Mouse (Mus musculus) forebrain, embryonic 11.5 days (tissue): ENCODE data around the gene Med19. TPM values are rescaled to one million over a fixed set of nuclear protein-coding genes. Genes with fewer than 3 reads are reported as not detected.
"Not testable (repeated sequence)": the region's sequence is repeated elsewhere in the genome, so short reads cannot be mapped to it uniquely, and the experiment has no call there.

Source experiments
- ATAC-seq: fragments of 200-750 bp; cut with Nextera tagmentation; replicated peaks from 2 replicates; pipeline ENCODE4 v1.8.0; 2017; ENCODE audit warnings: moderate TSS enrichment; ENCODE audit not compliant: low FRiP score
- DNase-seq: peaks from one replicate; pipeline ENCODE4 v3.0.0-alpha.2; 2017; ENCODE audit warnings: low spot score
- H3K27ac ChIP-seq: fragments of 300-500 bp; sonication (generic); 2 replicates; pipeline ENCODE4 v1.5.1; 2014; ENCODE audit warnings: low read depth, low read length
- H3K27me3 ChIP-seq: fragments of 300-500 bp; sonication (generic); 2 replicates; pipeline ENCODE4 v1.6.1; 2014; ENCODE audit warnings: mild to moderate bottlenecking, low read length, mixed read lengths; ENCODE audit not compliant: control insufficient read depth, insufficient read depth
- H3K36me3 ChIP-seq: fragments of 300-500 bp; sonication (generic); 2 replicates; pipeline ENCODE4 v1.6.1; 2014; ENCODE audit warnings: mild to moderate bottlenecking, low read length, moderate library complexity, mixed read lengths; ENCODE audit not compliant: control insufficient read depth, insufficient read depth
- H3K4me1 ChIP-seq: fragments of 300-500 bp; sonication (generic); replicated peaks from 2 replicates; pipeline ENCODE4 v1.6.1; 2014; ENCODE audit warnings: low read length, mixed read lengths; ENCODE audit not compliant: control insufficient read depth, insufficient read depth
- H3K4me2 ChIP-seq: fragments of 300-500 bp; sonication (generic); 2 replicates; pipeline ENCODE4 v1.6.1; 2014; ENCODE audit warnings: low read depth, mild to moderate bottlenecking, low read length, moderate library complexity, mixed read lengths; ENCODE audit not compliant: severe bottlenecking
- H3K4me3 ChIP-seq: fragments of 300-500 bp; sonication (generic); 2 replicates; pipeline ENCODE4 v1.5.1; 2014; ENCODE audit warnings: low read depth, low read length
- H3K9ac ChIP-seq: fragments of 300-500 bp; sonication (generic); 2 replicates; pipeline ENCODE4 v1.6.1; 2014; ENCODE audit warnings: low read length
- H3K9me3 ChIP-seq: fragments of 300-500 bp; sonication (generic); 2 replicates; pipeline ENCODE4 v1.6.1; 2016; ENCODE audit warnings: low read length, mixed read lengths; ENCODE audit not compliant: control insufficient read depth
- WGBS: fragments of 180-500 bp; shearing (Covaris S2); extraction: QIAGEN DNeasy Blood & Tissue Kit; methylation state at CpG from one replicate; pipeline ENCODE4 v1.1.7; 2014; 5-methylcytosine and 5-hydroxymethylcytosine counted together
- polyA plus RNA-seq: library from polyadenylated mRNA; unstranded; fragments of >200 nt; fragmentation: Nextera tagmentation; extraction: Ambion mirVana; gene quantifications from 2 replicates; pipeline ENCODE4 v1.2.1, GENCODE M21; 2014

Med19 gene
- polyA plus RNA-seq, 1 experiment from 2014 or later: 68.3 TPM

DNA sequence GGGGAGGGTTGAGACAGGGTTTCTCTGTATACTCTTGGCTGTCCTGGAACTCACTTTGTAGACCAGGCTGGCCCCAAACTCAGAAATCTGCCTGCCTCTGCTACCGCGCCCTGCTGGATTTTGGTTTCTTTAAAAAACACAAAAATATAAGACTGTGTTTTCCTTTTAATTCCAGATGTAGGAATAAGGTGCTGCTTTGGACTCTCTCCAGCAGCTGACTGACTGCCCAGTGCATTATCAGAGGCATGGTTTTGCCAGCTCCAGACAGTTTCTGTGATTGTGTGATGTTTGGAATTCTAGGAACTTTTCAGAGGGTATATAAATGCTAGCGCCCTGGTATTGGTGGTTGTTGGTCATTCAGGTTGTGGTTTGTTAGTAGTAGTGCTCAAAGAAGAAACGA lies 39.2 kb downstream of the Med19 start:
- ATAC-seq: no peak
- H3K9me3 ChIP-seq: no peaks in the 10 kb centered on the region
- no peak overlapping the region for H3K4me3 ChIP-seq
- H3K9ac ChIP-seq: no peak overlapping the region
- no peak for DNase-seq
- H3K36me3 ChIP-seq: no peaks in the 10 kb centered on the region
- H3K27ac ChIP-seq: no peak overlapping the region
- H3K4me1 ChIP-seq: 0 out of 2 replicates have a peak, but pooled peaks cover 2% of the 10 kb centered on the region
- H3K27me3 ChIP-seq: no peaks in the 10 kb centered on the region
- H3K4me2 ChIP-seq: no peak overlapping the region
- 90% methylated on average over 4 of the region's 4 CpGs for WGBS

DNA sequence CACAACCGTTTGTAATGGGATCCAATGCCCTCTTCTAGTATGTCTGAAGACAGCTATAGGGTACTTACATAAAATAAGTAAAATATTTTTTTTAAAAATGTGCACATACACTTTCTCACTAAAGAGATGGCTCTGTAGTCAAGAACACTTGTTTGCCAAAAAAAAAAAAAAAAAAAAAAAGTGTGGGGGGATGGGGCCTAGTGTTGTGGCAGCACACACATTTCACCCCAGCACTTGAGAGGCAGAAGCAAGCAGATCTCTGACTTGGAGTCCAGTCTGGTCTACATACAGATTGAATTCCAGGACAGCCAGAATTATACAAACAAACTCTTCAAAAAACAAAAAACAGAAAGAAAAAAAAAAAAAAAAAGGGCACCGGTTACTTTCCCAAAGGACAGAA lies 42.5 kb downstream of the Med19 start:
- no peak for DNase-seq
- ATAC-seq: no peak
- Histone ChIP-seq H3K27me3 (no peaks in the 10 kb centered on the region), H3K9ac (no peak overlapping the region), H3K36me3 (peaks cover 7% of the 10 kb centered on the region; the same call in 1 of the 2 replicates), H3K4me2 (no peak overlapping the region), H3K9me3 (no peaks in the 10 kb centered on the region), H3K4me1 (no peaks in the 10 kb centered on the region), H3K27ac (no peak overlapping the region), H3K4me3 (no peak overlapping the region)
- 93% methylated on average over 2 of the region's 2 CpGs for WGBS

DNA sequence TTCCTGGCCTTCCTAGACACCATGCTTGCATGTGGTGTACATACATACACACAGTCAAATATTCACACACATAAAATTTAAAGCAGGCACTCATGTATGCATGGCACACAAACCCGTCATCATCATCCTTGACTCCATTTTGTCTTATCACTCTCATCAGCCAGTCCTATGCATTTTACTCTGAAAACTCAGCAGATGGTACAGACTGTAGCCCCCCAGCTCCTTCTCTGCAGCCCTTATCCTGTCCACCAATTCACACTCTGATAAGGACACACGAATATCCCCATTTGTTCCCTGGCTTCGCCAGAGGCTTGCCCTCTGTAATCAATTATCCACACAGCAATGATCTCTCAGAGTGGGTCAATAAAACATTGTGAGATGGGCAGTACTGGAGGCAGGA lies 43.0 kb downstream of the Med19 start:
- DNase-seq (no peak), ATAC-seq (no peak)
- Histone ChIP-seq H3K4me3 (no peak overlapping the region), H3K36me3 (peaks cover 7% of the 10 kb centered on the region; the same call in 1 of the 2 replicates), H3K27ac (no peak overlapping the region), H3K4me2 (no peak overlapping the region), H3K9ac (no peak overlapping the region), H3K4me1 (no peaks in the 10 kb centered on the region; the same call in 1 of the 2 replicates), H3K27me3 (no peaks in the 10 kb centered on the region), H3K9me3 (no peaks in the 10 kb centered on the region)
- 82% methylated on average over 3 of the region's 3 CpGs for WGBS

DNA sequence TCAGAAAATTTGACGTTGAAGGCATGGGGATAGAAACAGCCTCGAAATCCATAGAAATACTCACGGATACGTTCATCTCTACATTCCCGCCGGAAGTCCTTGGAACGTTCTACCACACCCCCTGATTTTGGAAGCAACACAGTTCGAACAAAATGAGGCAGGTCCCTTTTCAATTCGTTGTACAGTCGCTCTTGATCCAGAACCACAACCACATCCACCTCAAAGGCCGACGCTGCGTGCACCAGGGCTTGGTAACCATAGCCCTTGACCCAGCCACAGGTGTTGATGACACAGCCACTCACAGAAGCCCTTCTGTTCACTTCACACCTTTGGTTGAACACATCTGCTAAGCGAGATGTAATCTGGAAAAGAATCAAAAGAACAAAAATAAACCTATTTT lies 45.7 kb downstream of the Med19 start:
- no peak overlapping the region for H3K4me2 ChIP-seq
- H3K9me3 ChIP-seq: no peaks in the 10 kb centered on the region
- 96% methylated on average over 14 of the region's 14 CpGs for WGBS
- H3K27ac ChIP-seq: no peak overlapping the region
- no peak overlapping the region for H3K9ac ChIP-seq
- no peaks in the 10 kb centered on the region for H3K27me3 ChIP-seq
- peaks cover 7% of the 10 kb centered on the region; the same call in 1 of the 2 replicates for H3K36me3 ChIP-seq
- ATAC-seq (no peak), DNase-seq (no peak)
- no peak overlapping the region for H3K4me3 ChIP-seq
- no peaks in the 10 kb centered on the region; the same call in 1 of the 2 replicates for H3K4me1 ChIP-seq

DNA sequence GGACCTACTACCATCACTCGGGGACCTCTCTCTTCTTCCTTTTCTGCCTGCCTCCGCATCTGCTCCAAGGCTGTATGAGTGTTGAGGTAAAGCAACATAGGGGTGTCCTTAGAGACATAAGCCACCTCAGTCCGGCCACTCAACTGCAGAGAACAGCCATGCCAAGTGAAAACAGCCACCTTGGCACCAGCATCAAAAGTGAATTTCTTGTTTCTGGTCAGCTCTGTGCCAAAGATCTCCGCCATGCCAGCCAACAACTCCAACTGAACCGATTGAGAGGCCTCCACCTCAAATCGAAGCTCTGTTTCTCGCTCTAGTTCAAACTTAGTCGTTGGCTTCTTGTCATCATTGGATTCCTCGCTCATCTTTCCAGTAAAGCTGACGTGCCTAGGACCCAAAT lies 47.6 kb downstream of the Med19 start:
- H3K4me1 ChIP-seq: no peaks in the 10 kb centered on the region; the same call in 1 of the 2 replicates
- no peak overlapping the region for H3K4me3 ChIP-seq
- no peak overlapping the region for H3K27ac ChIP-seq
- no peak for ATAC-seq
- H3K9me3 ChIP-seq: no peaks in the 10 kb centered on the region
- no peaks in the 10 kb centered on the region for H3K27me3 ChIP-seq
- WGBS: 94% methylated on average over 10 of the region's 10 CpGs
- peaks cover 7% of the 10 kb centered on the region; the same call in 1 of the 2 replicates for H3K36me3 ChIP-seq
- no peak overlapping the region for H3K4me2 ChIP-seq
- no peak overlapping the region for H3K9ac ChIP-seq
- DNase-seq: no peak

DNA sequence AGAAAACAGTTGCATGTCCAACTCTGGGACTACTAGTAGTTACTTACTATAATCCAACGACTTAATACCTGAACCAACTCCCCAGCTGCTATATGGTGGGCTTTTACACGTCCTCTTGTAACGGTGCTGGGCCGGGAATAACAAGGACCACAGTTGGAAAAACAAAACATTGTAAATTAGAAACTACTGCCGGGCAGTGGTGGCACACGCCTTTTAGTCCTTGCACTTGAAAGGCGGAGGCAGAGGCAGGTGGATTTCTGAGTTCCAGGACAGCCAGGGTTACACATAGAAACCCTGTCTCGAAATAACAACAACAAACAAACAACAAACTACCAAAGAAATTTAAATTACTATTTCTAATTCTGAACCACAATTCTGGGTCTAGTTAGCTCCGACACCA lies 48.5 kb downstream of the Med19 start:
- DNase-seq: no peak
- peaks cover 7% of the 10 kb centered on the region; the same call in 1 of the 2 replicates for H3K36me3 ChIP-seq

DNA sequence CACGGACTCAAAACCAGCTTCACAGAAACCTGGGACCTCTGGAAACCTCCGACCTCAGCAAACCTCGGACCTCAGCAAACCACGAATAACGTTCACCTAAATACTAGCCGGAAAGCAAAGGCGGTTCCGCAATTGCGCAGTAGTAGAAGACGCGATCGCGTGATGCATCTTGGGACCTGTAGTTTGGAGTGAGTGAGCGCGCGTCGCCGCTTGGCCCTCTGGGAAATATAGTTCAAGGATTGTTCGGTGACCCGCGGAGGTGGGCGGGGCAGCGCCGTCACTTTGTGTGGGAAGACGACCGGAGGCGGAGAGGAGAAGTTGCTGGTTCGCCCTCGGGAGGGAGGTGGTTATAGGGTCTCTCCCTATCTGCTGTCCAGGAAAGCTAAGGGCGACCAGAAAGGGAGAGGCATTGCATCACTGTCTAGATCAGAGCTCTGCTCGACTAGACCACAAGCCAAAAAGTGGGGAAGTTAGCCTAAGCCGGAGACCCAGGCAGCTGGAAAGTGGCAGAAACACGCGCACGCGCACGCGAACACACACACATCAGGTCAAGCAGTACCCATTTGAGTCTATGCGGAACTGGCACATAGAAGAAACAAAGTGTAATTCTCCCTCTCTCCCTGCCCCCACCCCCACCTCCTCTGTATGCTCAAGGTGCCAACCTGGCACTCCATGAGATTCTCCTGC lies 49.1 kb downstream of the Med19 start, which contains the start of gene Clp1:
TSS of gene Clp1 (minus strand) at position 179 of the 687 bp plus-strand sequence.
- ATAC-seq: peak; percentile 96
- Histone ChIP-seq H3K36me3 (peaks cover 7% of the 10 kb centered on the region; the same call in 1 of the 2 replicates), H3K4me1 (no peaks in the 10 kb centered on the region; the same call in 1 of the 2 replicates), H3K9ac (peak within 1 kb of the TSS; percentile 57), H3K27ac (peak within 1 kb of the TSS; percentile 61; the same call in 1 of the 2 replicates), H3K4me2 (peak within 1 kb of the TSS; percentile 59), H3K27me3 (no peaks in the 10 kb centered on the region), H3K9me3 (no peaks in the 10 kb centered on the region), H3K4me3 (peak within 1 kb of the TSS; percentile 52)
- DNase-seq: peak; percentile 98
- WGBS: under 1% methylated on average over 39 of the region's 39 CpGs

More for the DNA sequence above, 48.5 kb downstream of the Med19 start:
- H3K9ac ChIP-seq: peak overlapping the region; percentile 57
- H3K9me3 ChIP-seq: no peaks in the 10 kb centered on the region
- ATAC-seq: peak; percentile 25
- peak overlapping the region; percentile 59 for H3K4me2 ChIP-seq
- no peaks in the 10 kb centered on the region; the same call in 1 of the 2 replicates for H3K4me1 ChIP-seq
- H3K4me3 ChIP-seq: peak overlapping the region; percentile 52
- H3K27me3 ChIP-seq: no peaks in the 10 kb centered on the region
- no peak overlapping the region for H3K27ac ChIP-seq
- WGBS: 3% methylated on average over 9 of the region's 9 CpGs

DNA sequence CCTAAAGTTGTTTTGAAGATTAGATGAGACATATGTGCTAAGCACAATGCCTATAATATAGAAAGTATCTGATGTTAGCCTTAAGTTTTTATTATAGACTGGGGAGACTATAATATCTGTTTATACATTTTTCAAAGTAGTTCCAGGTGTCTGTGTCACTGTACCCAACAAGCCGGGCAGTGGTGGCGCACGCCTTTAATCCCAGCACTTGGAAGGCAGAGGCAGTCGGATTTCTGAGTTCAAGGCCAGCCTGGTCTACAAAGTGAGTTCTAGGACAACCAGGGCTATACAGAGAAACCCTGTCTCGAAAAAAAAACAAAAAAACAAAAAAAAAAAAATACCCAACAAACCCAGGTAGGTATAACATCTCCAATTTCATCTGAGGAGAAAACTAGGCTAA lies 50.0 kb downstream of the Med19 start:
- WGBS: 82% methylated on average over 5 of the region's 5 CpGs
- not testable (repeated sequence) for H3K9ac ChIP-seq, H3K4me3 ChIP-seq, ATAC-seq, H3K36me3 ChIP-seq, H3K27me3 ChIP-seq, DNase-seq, H3K4me2 ChIP-seq, H3K9me3 ChIP-seq, H3K27ac ChIP-seq, H3K4me1 ChIP-seq

DNA sequence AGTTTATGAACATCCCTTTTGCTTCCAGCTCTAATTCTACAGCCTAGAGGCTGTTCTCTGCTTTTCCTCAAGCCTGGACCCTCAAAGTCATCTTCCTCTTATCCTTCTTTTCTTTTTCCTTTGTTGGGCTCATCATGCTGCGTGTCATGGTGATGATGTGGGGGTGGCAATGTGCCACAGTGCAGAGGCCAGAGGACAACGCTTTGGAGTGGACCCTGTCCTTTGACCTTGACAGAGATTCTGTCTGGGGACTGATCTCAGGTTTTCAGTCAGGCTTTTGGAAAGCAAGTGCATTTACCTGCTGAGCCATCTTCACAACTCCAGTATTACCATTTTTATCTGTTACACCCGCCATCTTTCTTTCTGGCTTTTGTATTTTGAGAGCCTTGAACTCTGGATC lies 53.0 kb downstream of the Med19 start:
- H3K4me1 ChIP-seq: peaks cover 22% of the 10 kb centered on the region
- no peak overlapping the region for H3K4me2 ChIP-seq
- 83% methylated on average over 3 of the region's 3 CpGs for WGBS
- no peaks in the 10 kb centered on the region for H3K27me3 ChIP-seq
- H3K4me3 ChIP-seq: no peak overlapping the region
- no peaks in the 10 kb centered on the region for H3K9me3 ChIP-seq
- ATAC-seq: no peak
- H3K9ac ChIP-seq: no peak overlapping the region
- no peak overlapping the region for H3K27ac ChIP-seq
- no peaks in the 10 kb centered on the region for H3K36me3 ChIP-seq
- no peak for DNase-seq
